Mouse (Mus musculus) frontal cortex, postnatal 14 days (tissue): ENCODE data around the gene Olfr1193.
"Not testable (repeated sequence)": the region's sequence is repeated elsewhere in the genome, so short reads cannot be mapped to it uniquely, and the experiment has no call there.

ENCODE experiments used
- DNase-seq, 2 experiments: peaks; one replicate each; pipeline ENCODE4 v3.0.0; 2022; ENCODE audit warnings: low spot score in 2 of 2

Gene Olfr1193

GRCm38 (mm10) chr2:88675328-88675727 is at the start of gene Olfr1193:
Olfr1193 (plus strand) TSS chr2:88675628.
- not testable (repeated sequence) for DNase-seq

- not testable (repeated sequence) for DNase-seq
Observed at GRCm38 (mm10) chr2:88640242-88640641, 35.2 kb upstream of the Olfr1193 start, which contains the start of gene Olfr1191-ps1. Olfr1191-ps1 (plus strand) TSS chr2:88640542.

GRCm38 (mm10) chr2:88648209-88648608 is 27.2 kb upstream of the Olfr1193 start, which contains the start of gene Olfr1192-ps1:
Olfr1192-ps1 (plus strand) TSS chr2:88648509.
- DNase-seq, result no peak

- no peak for DNase-seq
Observed at GRCm38 (mm10) chr2:88689087-88689486, 13.7 kb downstream of the Olfr1193 start, which contains the start of gene Olfr1195. Olfr1195 (minus strand) TSS chr2:88689187.

GRCm38 (mm10) chr2:88704497-88704896 is 29.1 kb downstream of the Olfr1193 start, which contains the start of gene Olfr1196:
Olfr1196 (minus strand) TSS chr2:88704597.
- no peak for DNase-seq
